Mouse (Mus musculus): Measurements from ENCODE around the gene Sec22a.

GRCm38 (mm10) chr16:35297786-35298185 is 65.9 kb downstream of the Sec22a start:
- TF ChIP-seq CTCF (IDR thresholded peaks at IDR 0.05; ENCODE audit: low read depth) = no peak
- 0 out of 2 replicates have a peak, but pooled peaks have one; percentile 39 for TF ChIP-seq EP300 (IDR thresholded peaks at IDR 0.05; ENCODE audit: low read depth)
